Mouse (Mus musculus) forebrain, embryonic 13.5 days (tissue): ENCODE measurements at regions not wholly inside any gene's neighbourhood (a gene's known extent, or its start where the extent isn't known, plus 50 kb on each side); places are given as distances from the start of the nearest gene placed in this dataset. TPM values are rescaled to one million over a fixed set of nuclear protein-coding genes. Genes with fewer than 3 reads are reported as not detected.

Experiments used
- ATAC-seq: fragments of 200-750 bp; cut with Nextera tagmentation; 2 replicates; pipeline ENCODE4 v1.8.0; 2017
- H3K27ac ChIP-seq: fragments of 300-500 bp; sonication (generic); 2 replicates; pipeline ENCODE4 v1.5.1; 2015; ENCODE audit warnings: inconsistent platforms, mild to moderate bottlenecking, moderate library complexity
- H3K27me3 ChIP-seq: fragments of 300-500 bp; sonication (generic); 2 replicates; pipeline ENCODE4 v1.6.1; 2015; ENCODE audit warnings: mild to moderate bottlenecking, inconsistent platforms
- H3K36me3 ChIP-seq: fragments of 300-500 bp; sonication (generic); 2 replicates; pipeline ENCODE4 v1.6.1; 2015; ENCODE audit warnings: mild to moderate bottlenecking, inconsistent platforms; ENCODE audit not compliant: poor library complexity, severe bottlenecking
- H3K4me1 ChIP-seq: fragments of 300-500 bp; sonication (generic); 2 replicates; pipeline ENCODE4 v1.6.1; 2015; ENCODE audit warnings: inconsistent platforms
- H3K4me2 ChIP-seq: fragments of 300-500 bp; sonication (generic); 2 replicates; pipeline ENCODE4 v1.6.1; 2015; ENCODE audit warnings: inconsistent platforms, mild to moderate bottlenecking, moderate library complexity
- H3K4me3 ChIP-seq: fragments of 300-500 bp; sonication (generic); 2 replicates; pipeline ENCODE4 v1.5.1; 2015; ENCODE audit warnings: mild to moderate bottlenecking, inconsistent platforms
- H3K9ac ChIP-seq: fragments of 300-500 bp; sonication (generic); 2 replicates; pipeline ENCODE4 v1.6.1; 2015; ENCODE audit warnings: mild to moderate bottlenecking, inconsistent platforms
- H3K9me3 ChIP-seq: fragments of 300-500 bp; sonication (generic); replicated peaks from 2 replicates; pipeline ENCODE4 v1.6.1; 2016; ENCODE audit warnings: inconsistent platforms
- WGBS: fragments of 180-500 bp; shearing (Covaris S2); methylation state at CpG from one replicate; pipeline ENCODE4 v1.1.7; 2015; 5-methylcytosine and 5-hydroxymethylcytosine counted together
- microRNA-seq: library from miRNA; unstranded; fragments of <30 nt; microRNA quantifications from one replicate; pipeline ENCODE4, GENCODE M21; 2016

- no peak overlapping the region for H3K27ac ChIP-seq
- H3K4me2 ChIP-seq, result no peak overlapping the region
- no peak overlapping the region for H3K9ac ChIP-seq
- no peak for ATAC-seq
- H3K36me3 ChIP-seq, result no peaks in the 10 kb centered on the region
- 90% methylated on average over 2 of the region's 2 CpGs for WGBS
- no peaks in the 10 kb centered on the region for H3K9me3 ChIP-seq
- no peaks in the 10 kb centered on the region for H3K4me1 ChIP-seq
- no peaks in the 10 kb centered on the region for H3K27me3 ChIP-seq
- no peak overlapping the region for H3K4me3 ChIP-seq
These were observed 75.0 kb upstream of the Nrp1 start for GRCm38 (mm10) chr8:128283365-128283764.

DNA sequence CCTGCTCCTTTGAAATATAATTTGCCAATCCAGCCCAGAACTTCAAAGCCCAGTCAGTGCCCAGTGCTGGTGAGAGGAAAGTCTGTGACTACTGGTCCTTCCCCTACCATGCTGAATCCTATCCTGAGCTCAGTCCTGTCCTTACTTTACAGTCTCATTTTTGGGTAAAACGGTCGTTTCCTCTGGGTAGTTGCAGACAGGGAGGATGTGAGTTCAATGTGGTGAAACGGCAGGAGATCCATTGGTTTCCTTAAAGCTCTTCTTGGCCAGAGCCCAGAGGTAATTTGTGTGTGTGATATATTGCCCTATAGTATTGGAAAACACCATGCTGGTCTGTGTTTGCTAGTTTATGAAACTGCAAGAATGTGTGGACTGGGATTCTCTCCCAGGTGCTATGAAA, 73.6 kb upstream of the Nrp1 start:
- no peak overlapping the region for H3K4me2 ChIP-seq
- ATAC-seq, result no peak
- H3K27me3 ChIP-seq, result no peaks in the 10 kb centered on the region
- H3K9me3 ChIP-seq, result no peaks in the 10 kb centered on the region
- H3K4me1 ChIP-seq, result no peaks in the 10 kb centered on the region
- H3K27ac ChIP-seq, result no peak overlapping the region
- H3K4me3 ChIP-seq, result no peak overlapping the region
- H3K36me3 ChIP-seq, result no peaks in the 10 kb centered on the region
- no peak overlapping the region for H3K9ac ChIP-seq
- WGBS, result 68% methylated on average over 3 of the region's 3 CpGs

GRCm38 (mm10) chr8:128290076-128290475, 68.3 kb upstream of the Nrp1 start:
- ATAC-seq, result no peak
- WGBS, result 87% methylated on average over 4 of the region's 4 CpGs
- Histone ChIP-seq H3K36me3 (no peaks in the 10 kb centered on the region), H3K4me3 (no peak overlapping the region), H3K27ac (no peak overlapping the region), H3K9me3 (no peaks in the 10 kb centered on the region), H3K27me3 (no peaks in the 10 kb centered on the region), H3K4me2 (no peak overlapping the region), H3K4me1 (no peaks in the 10 kb centered on the region), H3K9ac (no peak overlapping the region)

- 87% methylated on average over 6 of the region's 6 CpGs for WGBS
- Histone ChIP-seq H3K9me3 (no peaks in the 10 kb centered on the region), H3K4me2 (no peak overlapping the region), H3K27me3 (no peaks in the 10 kb centered on the region), H3K27ac (no peak overlapping the region), H3K9ac (no peak overlapping the region), H3K4me3 (no peak overlapping the region), H3K4me1 (peaks cover 10% of the 10 kb centered on the region), H3K36me3 (no peaks in the 10 kb centered on the region)
- ATAC-seq, result no peak
These were observed 66.0 kb upstream of the Nrp1 start for GRCm38 (mm10) chr8:128292394-128292793.

DNA sequence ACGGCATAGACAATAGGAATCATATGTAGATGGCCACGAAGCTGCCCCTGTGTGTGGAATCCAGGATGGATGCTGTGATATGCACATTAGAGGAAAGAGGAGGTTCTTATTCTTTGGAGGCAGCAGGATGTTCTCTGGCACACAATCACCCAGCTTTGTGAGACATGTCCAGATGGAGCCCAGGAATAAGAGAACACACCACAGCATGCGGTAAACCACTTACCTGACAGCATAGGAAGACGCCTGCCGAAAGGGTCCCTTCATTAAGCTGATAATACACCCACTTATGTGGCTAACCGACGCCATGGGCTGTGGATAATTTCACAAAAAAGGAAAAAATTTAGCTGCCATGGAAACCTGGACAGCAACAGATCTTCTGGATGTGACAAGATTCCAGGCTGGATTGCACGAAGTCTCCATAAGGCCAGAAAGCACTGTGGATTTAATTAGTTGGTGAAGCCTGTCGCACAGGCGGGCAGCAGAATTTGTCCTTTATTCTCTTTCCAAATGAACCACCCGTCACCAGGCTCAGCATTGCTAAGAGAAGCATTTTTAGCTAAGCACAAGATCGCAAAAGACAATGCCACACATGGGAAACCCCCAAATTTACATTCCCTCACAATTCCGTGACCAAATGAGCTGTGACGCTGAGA, 61.5 kb upstream of the Nrp1 start:
- Histone ChIP-seq H3K9ac (no peak overlapping the region), H3K4me2 (no peak overlapping the region), H3K4me1 (peaks cover 10% of the 10 kb centered on the region), H3K9me3 (no peaks in the 10 kb centered on the region), H3K27me3 (no peaks in the 10 kb centered on the region), H3K27ac (no peak overlapping the region), H3K4me3 (no peak overlapping the region), H3K36me3 (no peaks in the 10 kb centered on the region)
- 59% methylated on average over 14 of the region's 14 CpGs for WGBS
- ATAC-seq, result peak; percentile 33; the same call in 1 of the 2 replicates

- Histone ChIP-seq H3K27me3 (no peaks in the 10 kb centered on the region), H3K4me2 (no peak overlapping the region), H3K9ac (no peak overlapping the region), H3K27ac (no peak overlapping the region), H3K9me3 (no peaks in the 10 kb centered on the region), H3K4me3 (no peak overlapping the region), H3K36me3 (no peaks in the 10 kb centered on the region), H3K4me1 (peaks cover under 1% of the 10 kb centered on the region)
- no peak for ATAC-seq
- WGBS, result 79% methylated on average over 2 of the region's 2 CpGs
These were observed 56.1 kb upstream of the Nrp1 start for GRCm38 (mm10) chr8:128302322-128302721.

Small RNA genes in the stretch of these regions (microRNA-seq; reads per million reads assigned to microRNA genes)
- gene Mir21c, result not detected
